Mouse (Mus musculus) thymus, adult 2 months (tissue): Measurements from ENCODE around the gene Chst8.

ENCODE experiments used
- CTCF ChIP-seq: fragments of 200-500 bp; IDR thresholded peaks from 2 replicates; pipeline ENCODE4 v1.5.1; 2012; ENCODE audit warnings: mild to moderate bottlenecking, control low read depth, low read length, moderate library complexity, borderline replicate concordance; ENCODE audit not compliant: control insufficient read depth, poor library complexity, insufficient read depth; ENCODE audit errors: extremely low read depth
- POLR2A ChIP-seq: fragments of 200-500 bp; IDR thresholded peaks from 2 replicates; pipeline ENCODE4 v1.6.1; 2012; ENCODE audit warnings: mild to moderate bottlenecking, low read length, control low read depth, moderate library complexity; ENCODE audit not compliant: control insufficient read depth, poor library complexity, insufficient read depth; ENCODE audit errors: extremely low read depth

DNA sequence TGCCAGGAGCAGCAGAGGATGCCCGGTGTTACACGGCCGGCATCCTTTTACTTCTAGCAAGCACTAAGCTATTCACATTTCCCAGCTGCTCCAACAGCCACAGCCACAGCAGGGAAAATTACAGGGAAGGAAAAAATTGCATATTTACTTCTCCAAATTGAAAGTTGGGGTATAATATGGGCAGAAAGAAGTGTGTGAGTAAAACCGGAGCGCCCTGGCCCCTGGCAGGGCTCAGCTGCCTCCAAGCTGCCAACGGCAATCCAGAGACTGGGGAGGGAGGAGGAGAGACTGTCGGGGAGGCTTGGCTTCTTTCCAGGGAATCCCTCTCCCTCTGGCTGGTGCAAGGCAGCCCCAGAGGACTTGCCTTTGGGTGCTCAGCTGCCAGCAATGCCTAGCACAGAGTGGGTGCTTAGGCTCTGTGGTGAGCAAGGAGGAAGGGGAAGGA lies 53.1 kb downstream of the Chst8 start:
- TF ChIP-seq POLR2A: no peak
- no peak for TF ChIP-seq CTCF
